Mouse (Mus musculus): Measurements from ENCODE around the gene Tbc1d16. TPM values are rescaled to one million over a fixed set of nuclear protein-coding genes. Genes with fewer than 3 reads are reported as not detected.

The Tbc1d16 gene
- polyA plus RNA-seq, 1 experiment from 2014 or later, result 17.5 TPM

GRCm38 (mm10) chr11:119213166-119213885 is 15.0 kb downstream of the Tbc1d16 start:
- ATAC-seq (ENCODE audit: insufficient read depth), result no peak
- Histone ChIP-seq H3K4me2 (no peak overlapping the region), H3K4me3 (ENCODE audit: low read depth, low read length) (no peak overlapping the region), H3K27me3 (ENCODE audit: insufficient read depth, low read length) (no peaks in the 10 kb centered on the region), H3K9ac (no peak overlapping the region), H3K27ac (ENCODE audit: low read depth) (no peak overlapping the region), H3K36me3 (ENCODE audit: insufficient read depth) (peaks cover 16% of the 10 kb centered on the region), H3K4me1 (ENCODE audit: insufficient read depth) (peaks cover 37% of the 10 kb centered on the region), H3K9me3 (ENCODE audit: low read depth, low read length) (no peaks in the 10 kb centered on the region)
- no peak for DNase-seq
- TF ChIP-seq CTCF (IDR thresholded peaks at IDR 0.05; ENCODE audit: low read depth), result no peak
- WGBS, result 53% methylated on average over 19 of the region's 19 CpGs

- no peak overlapping the region for H3K4me2 ChIP-seq
- no peak for TF ChIP-seq CTCF (IDR thresholded peaks at IDR 0.05; ENCODE audit: low read depth)
- H3K36me3 ChIP-seq (ENCODE audit: insufficient read depth), result peaks cover 22% of the 10 kb centered on the region
- no peaks in the 10 kb centered on the region for H3K27me3 ChIP-seq (ENCODE audit: insufficient read depth, low read length)
- 85% methylated on average over 21 of the region's 21 CpGs for WGBS
- no peak overlapping the region for H3K27ac ChIP-seq (ENCODE audit: low read depth)
- H3K4me1 ChIP-seq (ENCODE audit: insufficient read depth), result peaks cover 37% of the 10 kb centered on the region
- no peak overlapping the region for H3K9ac ChIP-seq
- DNase-seq (no peak), ATAC-seq (ENCODE audit: insufficient read depth) (no peak)
- H3K4me3 ChIP-seq (ENCODE audit: low read depth, low read length), result no peak overlapping the region
- no peaks in the 10 kb centered on the region for H3K9me3 ChIP-seq (ENCODE audit: low read depth, low read length)
Measured at GRCm38 (mm10) chr11:119211604-119212309, 16.5 kb downstream of the Tbc1d16 start.

- no peak for ATAC-seq (ENCODE audit: insufficient read depth)
- 52% methylated on average over 32 of the region's 32 CpGs for WGBS
- Histone ChIP-seq H3K27me3 (ENCODE audit: insufficient read depth, low read length) (no peaks in the 10 kb centered on the region), H3K9me3 (ENCODE audit: low read depth, low read length) (no peaks in the 10 kb centered on the region), H3K4me2 (0 out of 2 replicates have a peak overlapping the region, but pooled peaks have one; percentile 8), H3K4me3 (ENCODE audit: low read depth, low read length) (no peak overlapping the region), H3K9ac (no peak overlapping the region), H3K4me1 (ENCODE audit: insufficient read depth) (peaks cover 26% of the 10 kb centered on the region), H3K36me3 (ENCODE audit: insufficient read depth) (peaks cover 25% of the 10 kb centered on the region), H3K27ac (ENCODE audit: low read depth) (peak overlapping the region; percentile 44)
- DNase-seq, result peak; percentile 80
- TF ChIP-seq CTCF (IDR thresholded peaks at IDR 0.05; ENCODE audit: low read depth), result no peak; the same call in 1 of the 2 replicates
Measured at GRCm38 (mm10) chr11:119210321-119211100, 17.8 kb downstream of the Tbc1d16 start.

GRCm38 (mm10) chr11:119209371-119210025 is 18.8 kb downstream of the Tbc1d16 start:
- DNase-seq (peak; percentile 93), ATAC-seq (ENCODE audit: insufficient read depth) (peak; percentile 85)
- Histone ChIP-seq H3K4me2 (no peak overlapping the region), H3K4me1 (ENCODE audit: insufficient read depth) (peaks cover 18% of the 10 kb centered on the region), H3K9me3 (ENCODE audit: low read depth, low read length) (no peaks in the 10 kb centered on the region), H3K36me3 (ENCODE audit: insufficient read depth) (peaks cover 29% of the 10 kb centered on the region), H3K4me3 (ENCODE audit: low read depth, low read length) (no peak overlapping the region), H3K27me3 (ENCODE audit: insufficient read depth, low read length) (no peaks in the 10 kb centered on the region), H3K27ac (ENCODE audit: low read depth) (peak overlapping the region; percentile 44), H3K9ac (no peak overlapping the region)
- 64% methylated on average over 10 of the region's 10 CpGs for WGBS
- no peak for TF ChIP-seq CTCF (IDR thresholded peaks at IDR 0.05; ENCODE audit: low read depth)

- no peaks in the 10 kb centered on the region for H3K9me3 ChIP-seq (ENCODE audit: low read depth, low read length)
- ATAC-seq (ENCODE audit: insufficient read depth) (no peak), DNase-seq (no peak)
- WGBS, result 92% methylated on average over 20 of the region's 20 CpGs
- no peak overlapping the region for H3K27ac ChIP-seq (ENCODE audit: low read depth)
- peaks cover 14% of the 10 kb centered on the region for H3K4me1 ChIP-seq (ENCODE audit: insufficient read depth)
- no peak overlapping the region for H3K4me2 ChIP-seq
- H3K9ac ChIP-seq, result no peak overlapping the region
- no peak overlapping the region for H3K4me3 ChIP-seq (ENCODE audit: low read depth, low read length)
- peaks cover 33% of the 10 kb centered on the region for H3K36me3 ChIP-seq (ENCODE audit: insufficient read depth)
- TF ChIP-seq CTCF (IDR thresholded peaks at IDR 0.05; ENCODE audit: low read depth), result no peak
- H3K27me3 ChIP-seq (ENCODE audit: insufficient read depth, low read length), result no peaks in the 10 kb centered on the region
Measured at GRCm38 (mm10) chr11:119208870-119209370, 19.4 kb downstream of the Tbc1d16 start.

GRCm38 (mm10) chr11:119207986-119208385 is 20.3 kb downstream of the Tbc1d16 start:
- peaks cover 38% of the 10 kb centered on the region for H3K36me3 ChIP-seq (ENCODE audit: insufficient read depth)
- no peaks in the 10 kb centered on the region for H3K27me3 ChIP-seq (ENCODE audit: insufficient read depth, low read length)
- peaks cover 14% of the 10 kb centered on the region for H3K4me1 ChIP-seq (ENCODE audit: insufficient read depth)
- no peak for TF ChIP-seq CTCF (IDR thresholded peaks at IDR 0.05; ENCODE audit: low read depth)
- no peak overlapping the region for H3K4me2 ChIP-seq
- no peak overlapping the region for H3K9ac ChIP-seq
- no peak for DNase-seq
- no peak for ATAC-seq (ENCODE audit: insufficient read depth)
- 76% methylated on average over 6 of the region's 6 CpGs for WGBS
- no peak overlapping the region for H3K27ac ChIP-seq (ENCODE audit: low read depth)
- H3K9me3 ChIP-seq (ENCODE audit: low read depth, low read length), result no peaks in the 10 kb centered on the region
- H3K4me3 ChIP-seq (ENCODE audit: low read depth, low read length), result no peak overlapping the region

Measured in lung, embryonic 14.5 days (tissue).